Mouse (Mus musculus): ENCODE measurements around the gene Hist1h3d. TPM values are rescaled to one million over a fixed set of nuclear protein-coding genes. Genes with fewer than 3 reads are reported as not detected.
"Not testable (repeated sequence)": the region's sequence is repeated elsewhere in the genome, so short reads cannot be mapped to it uniquely, and the experiment has no call there.

The Hist1h3d gene
- polyA plus RNA-seq, 1 experiment from 2014 or later, result 1.4 TPM

DNA sequence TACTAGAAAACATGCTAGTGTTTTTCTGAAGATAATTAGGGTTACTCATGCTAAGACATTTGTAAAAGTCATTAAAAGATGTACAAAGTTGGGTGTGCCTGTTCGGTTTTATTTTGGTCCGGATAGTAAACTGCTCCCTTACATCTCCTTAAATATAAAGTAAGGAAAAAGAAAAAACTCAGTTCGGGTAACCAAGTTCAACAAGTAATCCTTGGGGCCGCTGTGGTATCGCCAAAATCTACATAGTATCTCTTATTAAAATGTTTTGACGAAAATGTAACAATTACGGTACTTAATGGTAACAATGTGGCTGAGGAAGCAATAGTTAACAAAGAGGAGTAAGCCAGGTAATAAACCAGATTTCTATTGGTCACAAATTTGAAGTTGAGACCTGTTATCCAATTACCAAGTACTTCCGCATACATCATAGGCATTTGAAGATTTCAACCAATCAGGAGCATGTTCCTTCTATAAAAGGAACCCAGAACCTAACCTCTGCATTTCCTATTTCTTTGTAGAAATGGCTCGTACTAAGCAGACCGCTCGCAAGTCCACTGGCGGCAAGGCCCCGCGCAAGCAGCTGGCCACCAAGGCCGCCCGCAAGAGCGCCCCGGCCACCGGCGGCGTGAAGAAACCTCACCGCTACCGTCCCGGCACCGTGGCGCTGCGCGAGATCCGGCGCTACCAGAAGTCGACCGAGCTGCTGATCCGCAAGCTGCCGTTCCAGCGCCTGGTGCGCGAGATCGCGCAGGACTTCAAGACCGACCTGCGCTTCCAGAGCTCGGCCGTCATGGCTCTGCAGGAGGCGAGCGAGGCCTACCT lies 31.4 kb upstream of the Hist1h3d start, which contains the start of gene Hist1h3f:
TSS of gene Hist1h3f (plus strand) at position 88 of the 822 bp plus-strand sequence.
- POLR2A ChIA-PET, result no interaction called here
- CTCF ChIA-PET, result interaction anchor here (1.3 kb wide), 1 partner anchor 10 kb away, joined by 4 read pairs; the partner anchor contains the start of gene Hist1h2af
- DNase-seq (ENCODE audit: low read depth, low spot score), result peak; percentile 89
- peak; percentile 68 for ATAC-seq
- TF ChIP-seq CTCF (IDR thresholded peaks at IDR 0.05), result no peak
- in situ Hi-C loops (cut with MboI; ENCODE audit: low pct_unique_long_range_greater_than_20kb), result no loop called here
- H3K27me3 ChIP-seq, result no peaks in the 10 kb centered on the region

GRCm38 (mm10) chr13:23544787-23545120 lies 30.8 kb upstream of the Hist1h3d start:
- in situ Hi-C loops (cut with MboI; ENCODE audit: low pct_unique_long_range_greater_than_20kb); DNase-seq (ENCODE audit: low read depth, low spot score); POLR2A ChIA-PET; CTCF ChIA-PET; H3K27me3 ChIP-seq: not testable (repeated sequence)
- ATAC-seq, result peak; percentile 3

DNA sequence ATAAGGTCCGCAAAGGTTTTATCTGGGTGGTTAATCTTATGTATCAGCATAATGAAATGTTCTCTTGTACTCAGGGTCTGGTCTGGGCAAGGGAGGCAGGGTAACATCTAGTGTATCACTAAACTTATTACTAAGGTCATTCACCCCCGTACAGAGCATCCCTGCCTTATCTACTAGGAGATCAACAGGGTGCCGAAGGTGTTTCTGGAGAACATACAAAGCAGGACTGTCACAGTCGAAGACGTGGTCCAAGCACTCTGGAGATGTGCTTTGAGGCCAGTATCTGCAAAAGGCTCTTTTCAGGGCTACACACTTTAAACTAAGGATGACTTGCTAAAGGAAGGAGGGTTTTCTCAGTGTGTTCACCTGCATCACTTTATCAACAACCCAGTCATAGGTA lies 28.9 kb upstream of the Hist1h3d start:
- POLR2A ChIA-PET, result no interaction called here
- no peaks in the 10 kb centered on the region for H3K27me3 ChIP-seq
- in situ Hi-C loops (cut with MboI; ENCODE audit: low pct_unique_long_range_greater_than_20kb), result no loop called here
- CTCF ChIA-PET, result no interaction called here
- no peak for DNase-seq (ENCODE audit: low read depth, low spot score)
- ATAC-seq, result no peak
- TF ChIP-seq CTCF (IDR thresholded peaks at IDR 0.05), result no peak

DNA sequence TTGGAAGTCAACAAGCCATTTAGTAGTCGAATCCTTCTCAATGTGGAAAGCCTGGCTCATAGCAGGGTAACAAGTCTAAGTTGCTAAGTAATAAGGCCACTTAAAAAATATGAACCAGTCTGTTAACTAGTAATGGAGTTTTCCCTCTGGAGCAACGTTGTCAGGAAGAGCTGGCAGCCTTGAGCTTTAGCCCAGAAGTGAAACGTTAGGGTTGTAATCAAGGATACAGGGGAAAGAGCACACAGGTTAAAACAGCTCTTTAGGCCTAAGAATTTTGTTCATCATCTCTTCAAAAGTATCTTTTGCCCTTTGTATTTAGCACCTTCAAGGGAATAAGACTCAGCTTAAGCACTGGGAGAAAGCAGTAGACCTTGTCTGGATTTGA lies 24.8 kb upstream of the Hist1h3d start:
- DNase-seq (ENCODE audit: low read depth, low spot score) (no peak), ATAC-seq (no peak)
- TF ChIP-seq CTCF (IDR thresholded peaks at IDR 0.05), result no peak
- H3K27me3 ChIP-seq, result no peaks in the 10 kb centered on the region
- in situ Hi-C loops (cut with MboI; ENCODE audit: low pct_unique_long_range_greater_than_20kb), result no loop called here
- POLR2A ChIA-PET, result interaction anchor here (1.0 to 1.2 kb wide), 2 partner anchors 9 to 12 kb away, joined by 3 to 5 read pairs; no protein-coding TSS in a partner anchor
- CTCF ChIA-PET, result no interaction called here

- H3K27me3 ChIP-seq; CTCF ChIA-PET; in situ Hi-C loops (cut with MboI; ENCODE audit: low pct_unique_long_range_greater_than_20kb): not testable (repeated sequence)
- DNase-seq (ENCODE audit: low read depth, low spot score), result peak; percentile 76
- POLR2A ChIA-PET, result interaction anchor here (1.0 to 1.2 kb wide), 2 partner anchors 9 to 12 kb away, joined by 3 to 5 read pairs; no protein-coding TSS in a partner anchor
- TF ChIP-seq CTCF (IDR thresholded peaks at IDR 0.05), result peak; percentile 53
- ATAC-seq, result peak; percentile 56
Measured at GRCm38 (mm10) chr13:23551146-23551834, 24.3 kb upstream of the Hist1h3d start, which contains the start of gene Hist1h4f. Hist1h4f (minus strand) TSS chr13:23551648.

GRCm38 (mm10) chr13:23551931-23552914 lies 23.3 kb upstream of the Hist1h3d start:
- TF ChIP-seq CTCF (IDR thresholded peaks at IDR 0.05), result no peak
- no peaks in the 10 kb centered on the region for H3K27me3 ChIP-seq
- DNase-seq (ENCODE audit: low read depth, low spot score), result no peak
- no peak for ATAC-seq
- in situ Hi-C loops (cut with MboI; ENCODE audit: low pct_unique_long_range_greater_than_20kb), result no loop called here
- POLR2A ChIA-PET, result no interaction called here
- CTCF ChIA-PET, result interaction anchor here (1.5 kb wide), 1 partner anchor 10 kb away, joined by 3 read pairs; the partner anchor contains the start of gene Hist1h2bh

DNA sequence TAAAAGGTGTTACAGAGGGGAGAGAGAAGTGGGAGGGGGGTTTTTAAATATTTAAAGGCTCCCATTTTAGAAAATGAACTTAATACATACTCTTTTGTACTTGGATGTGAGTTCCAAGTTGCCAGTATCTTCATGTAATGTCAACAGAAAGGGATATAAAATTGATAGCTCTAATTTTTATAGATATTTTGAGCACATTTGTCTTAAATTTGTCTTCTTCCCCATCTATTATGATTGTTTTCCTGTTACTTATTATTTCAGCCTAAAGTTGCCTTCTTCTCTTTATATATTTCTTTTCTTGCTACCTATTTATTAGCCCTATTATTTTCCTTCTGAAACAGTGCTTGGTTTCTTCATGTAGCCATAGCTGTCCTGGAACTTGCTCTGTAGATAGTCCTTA lies 22.6 kb upstream of the Hist1h3d start, which contains the start of gene Hist1h1d:
TSS of gene Hist1h1d (plus strand) at position 301 of the 400 bp plus-strand sequence.
- ATAC-seq (no peak), DNase-seq (ENCODE audit: low read depth, low spot score) (no peak)
- ChIA-PET POLR2A (no interaction called here), CTCF (interaction anchor here (0.7 to 1.5 kb wide), 3 partner anchors 10 to 1589 kb away, joined by 3 read pairs; partner anchors contain the start of gene Hist1h2bh)
- in situ Hi-C loops (cut with MboI; ENCODE audit: low pct_unique_long_range_greater_than_20kb), result no loop called here
- no peaks in the 10 kb centered on the region for H3K27me3 ChIP-seq
- no peak for TF ChIP-seq CTCF (IDR thresholded peaks at IDR 0.05)

DNA sequence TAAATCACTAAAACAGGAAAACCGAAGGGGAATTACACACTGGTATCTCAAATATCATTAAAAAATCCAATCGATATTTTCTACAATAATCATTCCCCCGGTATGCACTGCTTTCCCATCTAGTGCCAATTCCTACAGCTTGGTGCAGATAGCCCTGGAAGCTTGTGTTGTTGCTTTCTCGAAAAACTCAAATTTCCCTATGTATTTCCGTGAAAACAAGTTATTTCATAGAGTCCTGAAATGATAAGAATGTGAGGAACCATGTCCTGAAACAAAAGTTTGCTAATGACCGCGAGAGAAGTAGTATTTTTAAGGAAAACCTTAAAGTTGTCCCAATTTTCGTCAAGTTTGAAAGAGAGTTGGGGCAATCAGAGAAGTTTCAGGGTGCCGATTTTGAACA lies 21.2 kb upstream of the Hist1h3d start:
- ChIA-PET CTCF (interaction anchor here (0.7 to 1.8 kb wide), 4 partner anchors 9 to 196 kb away, joined by 3 to 6 read pairs (median 4); partner anchors contain the start of genes Hist1h2ab and Hist1h2af), POLR2A (interaction anchor here (0.7 to 1.6 kb wide), 4 partner anchors 16 to 31 kb away, joined by 3 to 6 read pairs (median 3); partner anchors contain the start of genes Hist1h2ae and Hist1h4d)
- no peak for DNase-seq (ENCODE audit: low read depth, low spot score)
- H3K27me3 ChIP-seq, result no peaks in the 10 kb centered on the region
- in situ Hi-C loops (cut with MboI; ENCODE audit: low pct_unique_long_range_greater_than_20kb), result no loop called here
- TF ChIP-seq CTCF (IDR thresholded peaks at IDR 0.05), result no peak
- no peak for ATAC-seq

- ChIA-PET POLR2A (interaction anchor here (0.8 to 1.6 kb wide), 4 partner anchors 10 to 26 kb away, joined by 3 to 6 read pairs (median 4); partner anchors contain the start of genes Hist1h2ae and Hist1h4d), CTCF (interaction anchor here (0.7 to 1.8 kb wide), 4 partner anchors 10 to 196 kb away, joined by 3 to 6 read pairs (median 4); partner anchors contain the start of genes Hist1h1e, Hist1h2ab and Hist1h2af)
- no peaks in the 10 kb centered on the region for H3K27me3 ChIP-seq
- DNase-seq (ENCODE audit: low read depth, low spot score) (no peak), ATAC-seq (peak; percentile 71)
- in situ Hi-C loops (cut with MboI; ENCODE audit: low pct_unique_long_range_greater_than_20kb), result no loop called here
- TF ChIP-seq CTCF (IDR thresholded peaks at IDR 0.05), result no peak
Measured at GRCm38 (mm10) chr13:23554925-23555838, 20.4 kb upstream of the Hist1h3d start.
